9 mouse cellular contexts compared by ENCODE assay signal in genomic region chr1:75425796-75426471, GRCm38 (mm10). TPM values are rescaled to one million over a fixed set of nuclear protein-coding genes. Genes with fewer than 3 reads are reported as not detected.
A peak's percentile ranks its signal among the peaks of the same experiment; 100 is the strongest.
DNase-seq lines count a peak whose midpoint lies in the region; ATAC-seq and TF ChIP-seq lines count a peak whose summit lies in the region.
"Had no signal": no experiment of that assay in that cellular context is flagged by ENCODE, and none has a peak within 500 bp of the region (broad histone marks: within the 10 kb centered on the region; RNA-seq: fewer than 3 reads in every experiment).

No protein-coding gene starts in this region.

- H3K4me3 ChIP-seq in E14TG2a.4 (replicated peaks; ENCODE audit: low read length) = no peak overlapping the region
- no peak overlapping the region for H3K4me3 ChIP-seq in limb, embryonic 14.5 days (replicated peaks; ENCODE audit: low read length)
- H3K4me3 ChIP-seq: liver, embryonic 15.5 days had no signal

- peak; percentile 39 for DNase-seq in kidney, adult 18-20 months
- DNase-seq in kidney, adult 11 months = no peak
- peak; percentile 40 for DNase-seq in A20 (ENCODE audit: low read depth, low spot score)
- peak; percentile 76 to 85 for DNase-seq in cerebellum, postnatal 14 days
- peak; percentile 59 for DNase-seq in limb, embryonic 14.5 days (ENCODE audit: low spot score)
- DNase-seq in urinary bladder, postnatal 4 days (ENCODE audit: low spot score in 2 of 2) = no peak

- TF ChIP-seq CTCF in E14TG2a.4 (conservative IDR thresholded peaks at IDR 0.05; ENCODE audit: low read length) = peak; percentile 99

- H3K27ac ChIP-seq in limb, embryonic 14.5 days (replicated peaks; ENCODE audit: low read depth, low read length) = no peak overlapping the region
- H3K27ac ChIP-seq: liver, embryonic 15.5 days had no signal

- ATAC-seq in limb, embryonic 14.5 days (ENCODE audit: low FRiP score, low read depth) = no peak; the same call in 1 of the 2 replicates
- no peak for ATAC-seq in inflammation-experienced regulatory T-cells, adult 6 months

- H3K27me3 ChIP-seq in E14TG2a.4 (ENCODE audit: insufficient read depth, low read length) = peaks cover 90% of the 10 kb centered on the region
- peaks cover 42% of the 10 kb centered on the region for H3K27me3 ChIP-seq in limb, embryonic 14.5 days (ENCODE audit: control insufficient read depth, insufficient read depth, low read length)

- TF ChIP-seq POLR2A in limb, embryonic 14.5 days (IDR thresholded peaks at IDR 0.05; ENCODE audit: borderline replicate concordance, extremely low read depth, insufficient read depth, insufficient read length) = no peak

- WGBS in limb, embryonic 14.5 days = 35% methylated on average over 10 of the region's 10 CpGs

- peaks cover 57% of the 10 kb centered on the region for H3K4me1 ChIP-seq in E14TG2a.4 (replicated peaks; ENCODE audit: low read depth, low read length)
- H3K4me1 ChIP-seq in limb, embryonic 14.5 days (ENCODE audit: control insufficient read depth, insufficient read depth, low read length) = peaks cover 18% of the 10 kb centered on the region; the same call in 1 of the 2 replicates

- H3K36me3 ChIP-seq in E14TG2a.4 (ENCODE audit: insufficient read depth, low read length) = no peaks in the 10 kb centered on the region
- peaks cover 6% of the 10 kb centered on the region; the same call in 1 of the 2 replicates for H3K36me3 ChIP-seq in limb, embryonic 14.5 days (ENCODE audit: control insufficient read depth, insufficient read depth, low read length)
- H3K36me3 ChIP-seq: liver, embryonic 15.5 days had no signal

- no peaks in the 10 kb centered on the region for H3K9me3 ChIP-seq in E14TG2a.4 (ENCODE audit: low read length)
- no peaks in the 10 kb centered on the region for H3K9me3 ChIP-seq in limb, embryonic 14.5 days (ENCODE audit: control insufficient read depth, low read length)
- H3K9me3 ChIP-seq: liver, embryonic 15.5 days had no signal

- no peak overlapping the region for H3K4me2 ChIP-seq in limb, embryonic 14.5 days (replicated peaks; ENCODE audit: low read depth, low read length, severe bottlenecking)
- H3K4me2 ChIP-seq: liver, embryonic 15.5 days had no signal

- no peak overlapping the region for H3K9ac ChIP-seq in limb, embryonic 14.5 days (ENCODE audit: low read depth, low read length, severe bottlenecking)
- H3K9ac ChIP-seq: liver, embryonic 15.5 days had no signal

RNA-seq across cellular contexts. Expression of gene Gmppa, which starts 9.8 kb away (rescaled TPM):
- 144 and 199 TPM in 2 replicates for polyA plus RNA-seq in limb, embryonic 14.5 days (2012; rRNA removed)
- polyA plus RNA-seq in limb, embryonic 14.5 days (2014; fragmentation: Nextera tagmentation; extraction: Ambion mirVana) = 71.8 and 74.9 TPM in 2 replicates
- polyA plus RNA-seq in inflammation-experienced regulatory T-cells, adult 6 months (2017; shearing (Covaris generic)) = 10 to 100 TPM; 44.2 to 67.2 (median 62.7) TPM

RNA-seq across cellular contexts. Expression of gene Asic4, which starts 24.3 kb away (rescaled TPM):
- polyA plus RNA-seq in limb, embryonic 14.5 days (2012; rRNA removed) = 0.35 and 0.72 TPM in 2 replicates
- 0.10 and 0.15 TPM in 2 replicates for polyA plus RNA-seq in limb, embryonic 14.5 days (2014; fragmentation: Nextera tagmentation; extraction: Ambion mirVana)
- not detected for polyA plus RNA-seq in inflammation-experienced regulatory T-cells, adult 6 months (2017; shearing (Covaris generic))

RNA-seq across cellular contexts. Expression of gene Speg, which starts 50.8 kb away (rescaled TPM):
- polyA plus RNA-seq in limb, embryonic 14.5 days (2012; rRNA removed) = 77.9 and 114 TPM in 2 replicates
- polyA plus RNA-seq in limb, embryonic 14.5 days (2014; fragmentation: Nextera tagmentation; extraction: Ambion mirVana) = 15.3 and 21.8 TPM in 2 replicates
- under 1 TPM in 1 of 3 experiments, not detected in 2; 0.34 TPM for polyA plus RNA-seq in inflammation-experienced regulatory T-cells, adult 6 months (2017; shearing (Covaris generic))

RNA-seq across cellular contexts. Expression of gene Chpf, which starts 53.2 kb away (rescaled TPM):
- polyA plus RNA-seq in limb, embryonic 14.5 days (2012; rRNA removed) = 104 and 148 TPM in 2 replicates
- 61.6 and 65.0 TPM in 2 replicates for polyA plus RNA-seq in limb, embryonic 14.5 days (2014; fragmentation: Nextera tagmentation; extraction: Ambion mirVana)
- 1 to 10 TPM; 5.5 to 6.9 (median 5.6) TPM for polyA plus RNA-seq in inflammation-experienced regulatory T-cells, adult 6 months (2017; shearing (Covaris generic))

RNA-seq across cellular contexts. Expression of gene Tmem198, which starts 53.4 kb away (rescaled TPM):
- 1.4 and 2.0 TPM in 2 replicates for polyA plus RNA-seq in limb, embryonic 14.5 days (2012; rRNA removed)
- polyA plus RNA-seq in limb, embryonic 14.5 days (2014; fragmentation: Nextera tagmentation; extraction: Ambion mirVana) = 0.51 and 1.1 TPM in 2 replicates
- under 1 TPM in 1 of 3 experiments, not detected in 2; 0.24 TPM for polyA plus RNA-seq in inflammation-experienced regulatory T-cells, adult 6 months (2017; shearing (Covaris generic))

Comparison
In these comparisons a context has a peak if more than half of its experiments do, and no peak if none do; other contexts are left out.
1. DNase-seq: peak in kidney, adult 18-20 months (single experiment), A20 (single experiment), cerebellum, postnatal 14 days (2 of 2) and limb, embryonic 14.5 days (single experiment); none in kidney, adult 11 months (single experiment) and urinary bladder, postnatal 4 days (0 of 2).
2. RNA of gene Speg, which starts 50.8 kb away (polyA plus RNA-seq): 15.3 to 114 TPM in limb, embryonic 14.5 days; 0.34 TPM in inflammation-experienced regulatory T-cells, adult 6 months; every median in the first group is over 10 times any median in the second.